Mouse (Mus musculus) lung, adult 2 months (tissue): Measurements from ENCODE around the gene Kifc5b.

Experiments
- CTCF ChIP-seq: fragments of 200-500 bp; IDR thresholded peaks from 2 replicates; pipeline ENCODE4 v1.5.1; 2011; ENCODE audit warnings: mild to moderate bottlenecking, low read length, control low read depth; ENCODE audit not compliant: insufficient read depth
- POLR2A ChIP-seq: fragments of 200-500 bp; IDR thresholded peaks from 2 replicates; pipeline ENCODE4 v1.6.1; 2011; ENCODE audit warnings: low read depth, mild to moderate bottlenecking, control low read depth, low read length, borderline replicate concordance; ENCODE audit errors: extremely low read depth

DNA sequence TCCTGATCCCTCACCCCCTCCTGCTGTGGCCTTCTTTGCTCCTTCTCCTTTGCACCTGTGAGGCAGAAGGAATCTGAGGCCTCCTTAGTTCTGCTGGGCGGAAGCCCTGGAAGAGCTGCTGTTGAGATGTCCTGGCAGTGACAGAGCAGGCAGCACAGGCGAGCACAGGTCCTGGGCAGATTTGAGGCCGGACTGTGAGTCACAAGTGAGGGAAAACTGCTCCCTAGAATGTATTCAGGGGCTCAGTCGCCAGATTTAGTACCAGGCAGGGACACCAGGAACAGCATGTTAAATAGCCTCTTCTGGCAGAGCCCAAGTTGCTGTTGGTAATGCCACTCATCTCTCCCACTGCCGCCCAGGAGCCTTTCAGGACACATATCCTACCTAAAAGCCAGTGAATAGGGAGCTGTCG is 51.3 kb downstream of the Kifc5b start:
- TF ChIP-seq POLR2A (no peak), CTCF (no peak)
